Mouse (Mus musculus): Measurements from ENCODE around the gene Osbpl5.

Gene Osbpl5

GRCm38 (mm10) chr7:143756125-143757026 lies at the start of gene Osbpl5:
TSS of gene Osbpl5 (minus strand) at chr7:143756985.
- no peak for DNase-seq (ENCODE audit: low spot score)

GRCm38 (mm10) chr7:143805199-143805624 lies 48.4 kb upstream of the Osbpl5 start:
- DNase-seq (ENCODE audit: low spot score) = peak; percentile 62

GRCm38 (mm10) chr7:143801195-143802065 lies 44.6 kb upstream of the Osbpl5 start:
- DNase-seq (ENCODE audit: low spot score) = no peak

- no peak for DNase-seq (ENCODE audit: low spot score)
Observed at GRCm38 (mm10) chr7:143800770-143801169, 44.0 kb upstream of the Osbpl5 start.

DNA sequence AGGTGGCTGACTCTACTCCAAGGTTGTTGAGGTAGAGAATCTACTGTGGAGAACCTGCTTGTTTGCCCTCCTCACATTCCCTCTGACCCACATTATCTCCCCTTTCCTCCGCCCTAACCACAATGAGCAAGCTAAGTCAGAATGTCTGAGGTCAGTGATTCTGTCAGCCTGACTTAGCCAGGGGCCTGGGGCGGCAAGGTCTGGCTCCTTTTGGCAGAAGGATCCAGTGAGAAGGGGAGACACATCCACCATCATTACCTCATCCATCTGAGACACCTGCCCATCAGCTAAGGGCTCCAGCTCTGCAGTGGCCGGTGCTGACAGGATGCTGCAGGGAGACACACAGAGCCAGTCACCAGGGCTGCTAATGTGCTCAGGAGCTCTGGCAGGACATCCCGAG lies 42.0 kb upstream of the Osbpl5 start:
- no peak for DNase-seq (ENCODE audit: low spot score)

DNA sequence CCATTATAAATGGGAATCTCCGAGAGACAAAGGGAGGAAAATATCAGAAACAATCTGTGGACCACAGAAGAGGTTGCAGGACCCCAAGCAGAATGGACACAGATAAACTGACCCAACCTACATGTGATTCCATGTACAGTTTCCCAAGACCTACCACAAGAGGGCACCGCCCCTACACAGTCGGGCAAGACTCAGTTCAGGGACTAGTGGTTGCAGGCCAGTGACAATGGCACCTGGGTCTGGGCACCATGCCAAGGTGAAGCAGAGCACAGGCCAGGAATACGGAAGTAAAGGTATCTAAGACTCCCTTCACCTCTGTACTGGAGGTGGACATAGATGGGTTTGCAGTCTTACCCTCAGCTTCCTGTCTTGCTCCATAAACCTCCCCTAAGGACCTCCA lies 36.3 kb upstream of the Osbpl5 start:
- DNase-seq (ENCODE audit: low spot score) = no peak

- no peak for DNase-seq (ENCODE audit: low spot score)
Observed at GRCm38 (mm10) chr7:143792336-143792985, 35.7 kb upstream of the Osbpl5 start.

- peak; percentile 65 for DNase-seq (ENCODE audit: low spot score)
Observed at GRCm38 (mm10) chr7:143783996-143784829, 27.4 kb upstream of the Osbpl5 start, which contains the start of gene Mrgpre. TSS of gene Mrgpre (minus strand) at chr7:143784500.

DNA sequence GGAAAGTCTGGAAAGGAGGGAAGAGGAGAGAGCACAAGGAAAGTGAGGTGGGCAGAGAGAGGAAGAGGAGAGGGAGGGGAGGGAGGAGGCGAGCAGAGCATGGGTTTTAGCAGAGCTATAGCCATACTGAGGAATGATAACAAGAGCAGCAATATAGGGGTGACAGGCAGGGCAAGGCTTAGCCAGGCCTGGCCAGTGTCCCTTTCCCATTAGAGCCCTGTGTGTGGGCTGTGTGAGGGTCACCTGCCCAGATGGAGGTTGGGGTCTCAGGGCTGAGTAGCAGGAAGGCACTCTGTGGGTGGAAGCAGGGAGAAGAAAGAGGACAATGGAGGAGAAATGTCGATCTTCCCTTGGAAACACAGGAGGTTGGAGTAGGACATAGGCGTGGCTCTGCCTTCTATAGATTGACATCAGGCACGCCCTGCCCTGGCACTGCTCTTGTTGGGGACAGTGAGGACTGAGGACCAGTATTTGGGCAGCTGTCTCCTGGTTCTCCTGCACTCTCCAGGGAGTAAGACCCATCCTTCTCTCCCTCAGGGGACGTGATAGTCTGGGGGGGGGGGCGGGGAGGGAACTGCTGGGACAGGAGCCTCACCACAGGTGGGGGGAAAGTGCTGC lies 26.7 kb upstream of the Osbpl5 start:
- DNase-seq (ENCODE audit: low spot score) = no peak

GRCm38 (mm10) chr7:143777375-143777774 lies 20.6 kb upstream of the Osbpl5 start:
- no peak for DNase-seq (ENCODE audit: low spot score)

DNA sequence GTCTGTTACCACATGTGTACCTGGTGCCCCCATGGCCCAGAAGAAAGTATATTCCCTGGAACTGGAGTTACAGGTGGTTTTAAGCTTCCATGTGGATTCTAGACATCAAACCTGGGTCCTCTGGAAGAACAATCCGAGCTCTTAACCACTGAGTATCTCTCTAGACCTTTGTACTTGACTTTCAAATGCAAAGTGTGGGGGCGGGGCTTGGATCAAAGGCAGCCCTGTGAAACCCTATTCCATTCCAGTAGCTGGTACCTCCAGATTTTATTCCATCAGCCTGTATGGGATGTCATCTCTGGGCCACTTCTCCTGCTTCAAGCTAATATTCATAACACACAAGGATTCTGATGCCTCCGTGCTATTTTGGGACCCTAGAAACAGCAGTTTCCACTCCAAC lies 19.4 kb upstream of the Osbpl5 start:
- DNase-seq (ENCODE audit: low spot score) = no peak

GRCm38 (mm10) chr7:143769461-143769860 lies 12.7 kb upstream of the Osbpl5 start:
- no peak for DNase-seq (ENCODE audit: low spot score)

GRCm38 (mm10) chr7:143768267-143768666 lies 11.5 kb upstream of the Osbpl5 start:
- DNase-seq (ENCODE audit: low spot score) = no peak

- DNase-seq (ENCODE audit: low spot score) = no peak
Observed at GRCm38 (mm10) chr7:143766893-143767292, 10.1 kb upstream of the Osbpl5 start, which contains the start of gene Mrgprg. TSS of gene Mrgprg (minus strand) at chr7:143766993.

DNA sequence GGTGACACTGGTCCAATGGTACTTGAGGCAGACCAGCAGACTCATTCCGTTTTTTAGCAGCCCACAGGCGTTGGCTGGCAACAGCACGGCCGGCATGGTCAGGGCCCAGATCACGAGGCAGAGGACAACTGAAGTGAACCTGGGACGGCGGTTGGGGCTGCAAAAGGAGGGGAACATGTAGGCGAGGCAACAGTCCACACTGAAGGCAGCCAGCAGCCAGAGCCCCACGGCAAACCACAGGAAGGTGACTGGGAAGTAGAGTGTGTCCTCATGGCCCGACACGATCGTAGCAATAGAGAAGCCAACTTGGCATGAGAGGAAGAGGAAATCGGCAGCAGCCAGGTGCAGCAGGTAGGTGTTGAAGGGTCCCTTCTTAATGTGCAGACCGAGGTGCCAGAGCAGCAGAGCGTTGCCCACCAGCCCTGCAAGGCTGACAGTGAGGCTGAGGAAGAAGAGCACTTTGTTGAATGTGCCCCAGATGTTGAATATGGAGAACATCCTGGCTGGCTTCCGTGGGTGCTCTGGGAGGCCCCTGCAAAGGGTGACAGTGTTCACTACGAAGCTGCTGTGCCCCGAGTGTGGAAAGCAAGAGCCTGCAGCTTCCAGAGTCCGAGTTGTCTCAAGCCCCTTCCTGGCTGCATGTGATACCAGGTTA lies 8.2 kb upstream of the Osbpl5 start:
- DNase-seq (ENCODE audit: low spot score) = no peak

GRCm38 (mm10) chr7:143763794-143764193 lies 7.0 kb upstream of the Osbpl5 start:
- no peak for DNase-seq (ENCODE audit: low spot score)

- DNase-seq (ENCODE audit: low spot score) = no peak
Observed at GRCm38 (mm10) chr7:143758956-143759355, 2.2 kb upstream of the Osbpl5 start.

GRCm38 (mm10) chr7:143757696-143758095 lies 911 bp upstream of the Osbpl5 start:
- no peak for DNase-seq (ENCODE audit: low spot score)

- peak; percentile 71 for DNase-seq (ENCODE audit: low spot score)
Observed at GRCm38 (mm10) chr7:143757027-143757390, 224 bp upstream of the Osbpl5 start.
